In genomic region chr1:132290921-132291675, GRCm38 (mm10) we compare ENCODE assay signal across 9 mouse cellular contexts. TPM values are rescaled to one million over a fixed set of nuclear protein-coding genes. Genes with fewer than 3 reads are reported as not detected.
A peak's percentile ranks its signal among the peaks of the same experiment; 100 is the strongest.
DNase-seq lines count a peak whose midpoint lies in the region; ATAC-seq and TF ChIP-seq lines count a peak whose summit lies in the region.
"Had no signal": no experiment of that assay in that cellular context is flagged by ENCODE, and none has a peak within 500 bp of the region (broad histone marks: within the 10 kb centered on the region; RNA-seq: fewer than 3 reads in every experiment).

No protein-coding gene starts in this region.

- peak overlapping the region; percentile 86 for H3ac ChIP-seq in C2C12 (ENCODE audit: control insufficient read depth, insufficient read length, low read depth)

- WGBS in embryonic facial prominence, embryonic 13.5 days = 33% methylated on average over 11 of the region's 11 CpGs
- WGBS in limb, embryonic 12.5 days = 25% methylated on average over 11 of the region's 11 CpGs

- H3K4me2 ChIP-seq in embryonic facial prominence, embryonic 13.5 days = no peak overlapping the region
- no peak overlapping the region for H3K4me2 ChIP-seq in limb, embryonic 12.5 days
- H3K4me2 ChIP-seq: liver, embryonic 12.5 days had no signal

- H3K27ac ChIP-seq in gastrocnemius, adult 2 months = no peak overlapping the region
- peak overlapping the region; percentile 81 for H3K27ac ChIP-seq in embryonic facial prominence, embryonic 13.5 days
- H3K27ac ChIP-seq in limb, embryonic 12.5 days = peak overlapping the region; percentile 14; the same call in 1 of the 2 replicates
- H3K27ac ChIP-seq: liver, embryonic 12.5 days had no signal

- H3K9ac ChIP-seq in embryonic facial prominence, embryonic 13.5 days = peak overlapping the region; percentile 27; the same call in 1 of the 2 replicates
- 0 out of 2 replicates have a peak overlapping the region, but pooled peaks have one; percentile 34 for H3K9ac ChIP-seq in limb, embryonic 12.5 days (replicated peaks)
- H3K9ac ChIP-seq: liver, embryonic 12.5 days had no signal

- H3K27me3 ChIP-seq in C2C12 (ENCODE audit: control insufficient read depth, insufficient read depth, insufficient read length) = no peaks in the 10 kb centered on the region
- H3K27me3 ChIP-seq in embryonic facial prominence, embryonic 13.5 days = peaks cover 14% of the 10 kb centered on the region
- H3K27me3 ChIP-seq in limb, embryonic 12.5 days = peaks cover 25% of the 10 kb centered on the region

- no peak for TF ChIP-seq CTCF in gastrocnemius, adult 2 months (IDR thresholded peaks at IDR 0.05)
- no peak for TF ChIP-seq CTCF in C2C12 (IDR thresholded peaks at IDR 0.05; ENCODE audit: control insufficient read depth, insufficient read depth, insufficient read length)

- intact Hi-C loops in gastrocnemius, adult 2 months (cut with DNase I) = no loop called here
- intact Hi-C loops in gastrocnemius, postnatal 36 days (cut with DNase I) = no loop called here

- no peaks in the 10 kb centered on the region for H3K9me3 ChIP-seq in embryonic facial prominence, embryonic 13.5 days
- no peaks in the 10 kb centered on the region for H3K9me3 ChIP-seq in limb, embryonic 12.5 days
- H3K9me3 ChIP-seq: liver, embryonic 12.5 days had no signal

- H3K79me2 ChIP-seq in C2C12 (ENCODE audit: control insufficient read depth, insufficient read depth) = peaks cover 51% of the 10 kb centered on the region

- DNase-seq in gastrocnemius, adult 2 months = peak; percentile 18
- DNase-seq in gastrocnemius, postnatal 36 days = no peak
- no peak for DNase-seq in B cell, adult 2 months
- no peak for DNase-seq in cerebellum, adult 9-10 months
- no peak for DNase-seq in heart, adult 18-20 months

- H3K79me3 ChIP-seq in C2C12 (ENCODE audit: low read depth) = peaks cover 20% of the 10 kb centered on the region

- peaks cover 26% of the 10 kb centered on the region for H3K4me1 ChIP-seq in embryonic facial prominence, embryonic 13.5 days
- peaks cover 23% of the 10 kb centered on the region for H3K4me1 ChIP-seq in limb, embryonic 12.5 days (replicated peaks)

- no peak overlapping the region for H3K4me3 ChIP-seq in gastrocnemius, adult 2 months
- H3K4me3 ChIP-seq in C2C12 (ENCODE audit: insufficient read depth, poor library complexity, severe bottlenecking) = peak overlapping the region; percentile 27
- no peak overlapping the region for H3K4me3 ChIP-seq in embryonic facial prominence, embryonic 13.5 days
- no peak overlapping the region for H3K4me3 ChIP-seq in limb, embryonic 12.5 days (replicated peaks)
- H3K4me3 ChIP-seq: liver, embryonic 12.5 days had no signal

- ATAC-seq in embryonic facial prominence, embryonic 13.5 days (ENCODE audit: insufficient number of reproducible peaks, insufficient read depth, low FRiP score, low TSS enrichment, low read depth) = no peak
- no peak for ATAC-seq in limb, embryonic 12.5 days (ENCODE audit: insufficient number of reproducible peaks, insufficient read depth, low FRiP score, low TSS enrichment, low read depth)
- ATAC-seq: liver, embryonic 12.5 days had no signal

- no peaks in the 10 kb centered on the region for H3K36me3 ChIP-seq in C2C12 (ENCODE audit: control insufficient read depth, insufficient read depth)
- no peaks in the 10 kb centered on the region for H3K36me3 ChIP-seq in embryonic facial prominence, embryonic 13.5 days
- H3K36me3 ChIP-seq in limb, embryonic 12.5 days = no peaks in the 10 kb centered on the region
- H3K36me3 ChIP-seq: liver, embryonic 12.5 days had no signal

TF ChIP-seq in C2C12, 6 proteins besides CTCF, POLR2A, EP300 and RAD21:
- TF ChIP-seq MAX (IDR thresholded peaks at IDR 0.05) (no peak), FOSL1 (IDR thresholded peaks at IDR 0.05; ENCODE audit: insufficient read depth, low read length, poor library complexity, severe bottlenecking) (no peak), MYOG (IDR thresholded peaks at IDR 0.05; ENCODE audit: control insufficient read depth, extremely low read depth, insufficient read length) (no peak), USF1 (IDR thresholded peaks at IDR 0.05; ENCODE audit: low read depth) (no peak), CEBPB (IDR thresholded peaks at IDR 0.05; ENCODE audit: low read depth) (peak; percentile 19), MYOD1 (IDR thresholded peaks at IDR 0.05; ENCODE audit: control insufficient read depth, insufficient read length, low read depth) (peak; percentile 57)

RNA-seq across cellular contexts. Expression of gene Klhdc8a, which starts 7.3 kb away (rescaled TPM):
- total RNA-seq in gastrocnemius, adult 2 months (2021) = under 1 TPM; 0.13 to 0.31 TPM
- under 1 TPM; 0.07 to 0.10 TPM for total RNA-seq in gastrocnemius, postnatal 36 days (2021)
- polyA plus RNA-seq in C2C12 (2012; fragmentation: generic; extraction: Trizol) = 19.0 TPM
- polyA plus RNA-seq in embryonic facial prominence, embryonic 13.5 days (2015; fragmentation: Nextera tagmentation; extraction: Ambion mirVana) = 0.23 and 0.25 TPM in 2 replicates
- 0.05 TPM in 1 of 2 replicates, not detected in the other for polyA plus RNA-seq in limb, embryonic 12.5 days (2016; fragmentation: Nextera tagmentation; extraction: Ambion mirVana)
- 10 to 100 TPM; 16.7 to 25.6 TPM for total RNA-seq in heart, adult 18-20 months (2021)

RNA-seq across cellular contexts. Expression of gene Nuak2, which starts 24.8 kb away (rescaled TPM):
- under 1 TPM; 0.38 to 0.98 TPM for total RNA-seq in gastrocnemius, adult 2 months (2021)
- total RNA-seq in gastrocnemius, postnatal 36 days (2021) = under 1 TPM; 0.59 to 0.99 TPM
- 11.7 TPM for polyA plus RNA-seq in C2C12 (2012; fragmentation: generic; extraction: Trizol)
- 2.2 and 4.4 TPM in 2 replicates for polyA plus RNA-seq in embryonic facial prominence, embryonic 13.5 days (2015; fragmentation: Nextera tagmentation; extraction: Ambion mirVana)
- 0.63 and 0.95 TPM in 2 replicates for polyA plus RNA-seq in limb, embryonic 12.5 days (2016; fragmentation: Nextera tagmentation; extraction: Ambion mirVana)
- 1 to 10 TPM; 4.2 to 4.4 TPM for total RNA-seq in heart, adult 18-20 months (2021)

Comparison
In these comparisons a context has a peak if more than half of its experiments do, and no peak if none do; other contexts are left out.
1. RNA of gene Klhdc8a, which starts 7.3 kb away (total RNA-seq): 16.7 to 25.6 TPM in heart, adult 18-20 months; 0.13 to 0.31 TPM in gastrocnemius, adult 2 months and 0.07 to 0.10 TPM in gastrocnemius, postnatal 36 days; every median in the first group is over 10 times any median in the second.